Comparison of ENCODE assay signal across 1 mouse cellular context in the genomic region with DNA sequence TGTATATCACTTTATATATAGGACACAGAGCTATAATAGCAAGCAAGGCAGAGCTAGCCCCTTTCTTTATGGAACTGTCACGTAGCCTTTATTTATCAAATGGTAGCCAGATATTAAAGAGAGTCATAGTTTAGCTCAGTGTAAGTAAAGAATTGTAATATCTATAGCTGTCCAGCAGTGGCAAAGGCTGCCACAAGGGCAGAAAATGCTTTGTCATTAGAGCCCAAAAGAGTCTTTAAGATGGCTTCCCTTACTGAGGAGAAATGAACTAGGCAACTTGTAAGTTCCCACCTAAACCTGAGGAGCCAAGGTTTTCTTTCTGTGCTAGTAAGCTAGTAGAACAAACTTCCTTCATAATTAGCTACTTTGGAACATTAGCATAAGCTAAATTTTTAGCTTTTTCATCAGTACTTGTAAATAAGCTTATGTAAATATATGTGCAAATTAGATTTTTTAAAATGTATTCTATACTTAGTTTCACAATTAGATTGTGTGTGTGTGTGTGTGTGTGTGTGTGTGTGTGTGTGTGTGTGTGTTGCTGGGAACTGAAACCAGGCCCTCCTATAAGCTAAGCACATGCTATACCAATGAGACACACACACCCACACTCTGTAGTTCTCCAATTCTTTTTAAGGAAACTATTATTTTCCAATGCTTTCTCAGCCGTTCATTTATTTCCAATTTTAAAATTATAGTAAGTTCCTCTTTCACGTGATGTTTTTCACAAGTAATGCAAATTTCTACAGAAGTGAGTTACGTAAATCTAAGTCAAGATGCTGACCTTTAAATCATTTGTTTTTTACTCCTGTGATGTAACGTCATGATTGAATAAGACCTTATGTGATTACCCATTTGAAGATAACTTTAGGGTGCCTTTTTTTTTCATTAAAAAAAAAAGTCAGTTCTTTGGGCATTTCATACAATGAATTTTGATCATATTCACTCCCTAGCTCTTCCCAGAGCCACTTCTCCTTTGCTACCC.
TF ChIP-seq lines count a peak whose summit lies in the region.

No protein-coding gene starts in this region.

TF ChIP-seq in CH12.LX, 34 proteins besides CTCF, POLR2A, EP300 and RAD21:
- TF ChIP-seq MAX (IDR thresholded peaks at IDR 0.05; ENCODE audit: low read length) (no peak), MAFK (IDR thresholded peaks at IDR 0.05; ENCODE audit: insufficient replicate concordance, low read length) (peak; percentile 27; the same call in 1 of the 2 replicates)
TF ChIP-seq in CH12.LX: peak in this region for 1.
